Mouse (Mus musculus) G1E (cell line): ENCODE data around the gene Mia2. TPM values are rescaled to one million over a fixed set of nuclear protein-coding genes. Genes with fewer than 3 reads are reported as not detected.

Experiments
- ATAC-seq: 2 replicates; pipeline ENCODE4 v1.8.0; 2016; ENCODE audit warnings: mild to moderate bottlenecking; ENCODE audit not compliant: insufficient number of reproducible peaks, poor library complexity, low FRiP score, severe bottlenecking; ENCODE audit errors: extremely low read depth
- DNase-seq: peaks from one replicate; pipeline ENCODE4 v3.0.0; 2012; ENCODE audit warnings: low spot score
- H3K27me3 ChIP-seq: 2 replicates; pipeline ENCODE4 v1.6.1; 2012; ENCODE audit warnings: mild to moderate bottlenecking, low read length, inconsistent platforms; ENCODE audit not compliant: insufficient read depth
- H3K36me3 ChIP-seq: replicated peaks from 2 replicates; pipeline ENCODE3; 2012; ENCODE audit warnings: mild to moderate bottlenecking, inconsistent platforms
- H3K4me1 ChIP-seq: 2 replicates; pipeline ENCODE4 v1.6.1; 2012; ENCODE audit warnings: low read depth, low read length, inconsistent platforms, mixed read lengths; ENCODE audit not compliant: insufficient read depth
- H3K4me3 ChIP-seq: 2 replicates; pipeline ENCODE4 v1.5.1; 2012; ENCODE audit warnings: low read depth, mild to moderate bottlenecking, inconsistent platforms, low read length, moderate library complexity, mixed read lengths
- H3K9me3 ChIP-seq: replicated peaks from 2 replicates; pipeline ENCODE4 v1.6.1; 2012; ENCODE audit warnings: inconsistent platforms
- CTCF ChIP-seq: IDR thresholded peaks from 2 replicates; pipeline ENCODE4 v1.5.1; 2012; ENCODE audit warnings: low read depth, low read length, inconsistent platforms, mixed read lengths
- GATA1 ChIP-seq: IDR thresholded peaks from 2 replicates; pipeline ENCODE4 v1.6.1; 2012; ENCODE audit warnings: borderline replicate concordance, low read length, inconsistent platforms, mixed read lengths
- GATA2 ChIP-seq: IDR thresholded peaks from 2 replicates; pipeline ENCODE4 v1.6.1; 2012; ENCODE audit warnings: low read depth, low read length, inconsistent platforms, borderline replicate concordance
- POLR2AphosphoS5 ChIP-seq: IDR thresholded peaks from 2 replicates; pipeline ENCODE4 v1.6.1; 2012; ENCODE audit warnings: low read depth, low read length, inconsistent platforms; ENCODE audit not compliant: insufficient replicate concordance
- TAL1 ChIP-seq: conservative IDR thresholded peaks from 2 replicates; pipeline ENCODE4 v1.6.1; 2012; ENCODE audit warnings: low read depth, low read length, inconsistent platforms, mixed read lengths
- polyA plus RNA-seq: library from polyadenylated mRNA; stranded (reverse); fragments of >175 nt; gene quantifications from 2 replicates; pipeline ENCODE4 v1.2.3, GENCODE M21; 2012
- total RNA-seq, 2 experiments: library from RNA; stranded (forward) in 1 of 2; stranded (reverse) in 1 of 2; fragments of 200-1000 nt in 1 of 2; fragments of >200 nt in 1 of 2; fragmentation: Nextera tagmentation in 1 of 2; gene quantifications; 2 replicates each; pipeline ENCODE4 v1.2.3; 2014 to 2017

The Mia2 gene
- total and polyA plus RNA-seq, 3 experiments = 50.5 to 151 (median 147) TPM

GRCm38 (mm10) chr12:59177814-59178213, 82.2 kb downstream of the Mia2 start:
- Histone ChIP-seq H3K4me3 (no peak overlapping the region), H3K4me1 (no peaks in the 10 kb centered on the region), H3K27me3 (no peaks in the 10 kb centered on the region), H3K36me3 (peaks cover 96% of the 10 kb centered on the region), H3K9me3 (no peaks in the 10 kb centered on the region; the same call in 1 of the 2 replicates)
- DNase-seq = no peak
- no peak for ATAC-seq
- TF ChIP-seq GATA1 = no peak
- TF ChIP-seq TAL1 = no peak
- TF ChIP-seq GATA2 = no peak
- no peak for TF ChIP-seq POLR2AphosphoS5

- no peaks in the 10 kb centered on the region for H3K27me3 ChIP-seq
- no peak for ATAC-seq
- H3K9me3 ChIP-seq = no peaks in the 10 kb centered on the region
- TF ChIP-seq GATA2 (no peak), CTCF (no peak), POLR2AphosphoS5 (no peak), TAL1 (no peak)
- H3K4me1 ChIP-seq = no peaks in the 10 kb centered on the region
- peaks cover 83% of the 10 kb centered on the region for H3K36me3 ChIP-seq
- H3K4me3 ChIP-seq = no peak overlapping the region
- DNase-seq = no peak
Observed at GRCm38 (mm10) chr12:59188086-59188682, 92.6 kb downstream of the Mia2 start.

- ATAC-seq (no peak), DNase-seq (no peak)
- Histone ChIP-seq H3K36me3 (peaks cover 61% of the 10 kb centered on the region), H3K4me1 (peaks cover 19% of the 10 kb centered on the region), H3K9me3 (no peaks in the 10 kb centered on the region), H3K27me3 (no peaks in the 10 kb centered on the region), H3K4me3 (no peak overlapping the region)
- no peak for TF ChIP-seq CTCF
- TF ChIP-seq GATA1 = no peak
- TF ChIP-seq POLR2AphosphoS5 = no peak
- TF ChIP-seq TAL1 = no peak
- no peak for TF ChIP-seq GATA2
Observed at GRCm38 (mm10) chr12:59193637-59194036, 98.0 kb downstream of the Mia2 start.

- Histone ChIP-seq H3K27me3 (no peaks in the 10 kb centered on the region), H3K9me3 (no peaks in the 10 kb centered on the region), H3K36me3 (peaks cover 63% of the 10 kb centered on the region)
Observed at GRCm38 (mm10) chr12:59194341-59195003, 98.9 kb downstream of the Mia2 start.

GRCm38 (mm10) chr12:59195065-59195464, 99.5 kb downstream of the Mia2 start:
- DNase-seq (no peak), ATAC-seq (no peak)
- Histone ChIP-seq H3K4me1 (peaks cover 21% of the 10 kb centered on the region), H3K27me3 (no peaks in the 10 kb centered on the region), H3K36me3 (peaks cover 64% of the 10 kb centered on the region), H3K4me3 (no peak overlapping the region), H3K9me3 (no peaks in the 10 kb centered on the region)
- no peak for TF ChIP-seq GATA1
- TF ChIP-seq POLR2AphosphoS5 = no peak
- TF ChIP-seq CTCF = no peak
- TF ChIP-seq TAL1 = no peak
- TF ChIP-seq GATA2 = no peak

More at GRCm38 (mm10) chr12:59194341-59195003, 98.9 kb downstream of the Mia2 start:
- H3K4me1 ChIP-seq = peaks cover 21% of the 10 kb centered on the region
- H3K4me3 ChIP-seq = no peak overlapping the region; the same call in 1 of the 2 replicates
- ATAC-seq = peak; percentile 85
- TF ChIP-seq TAL1 = peak; percentile 22
- TF ChIP-seq GATA1 = no peak
- DNase-seq = no peak

GRCm38 (mm10) chr12:59195941-59196340, 100.3 kb downstream of the Mia2 start:
- DNase-seq (no peak), ATAC-seq (no peak)
- Histone ChIP-seq H3K36me3 (peaks cover 61% of the 10 kb centered on the region), H3K27me3 (no peaks in the 10 kb centered on the region), H3K4me3 (no peak overlapping the region), H3K4me1 (peaks cover 21% of the 10 kb centered on the region), H3K9me3 (no peaks in the 10 kb centered on the region)
- TF ChIP-seq POLR2AphosphoS5 = no peak
- no peak for TF ChIP-seq GATA2
- no peak for TF ChIP-seq CTCF
- no peak for TF ChIP-seq GATA1
- no peak for TF ChIP-seq TAL1
